Mouse (Mus musculus): ENCODE data around the gene Med26. TPM values are rescaled to one million over a fixed set of nuclear protein-coding genes. Genes with fewer than 3 reads are reported as not detected.

Med26 gene
- polyA plus RNA-seq, 1 experiment from 2014 or later, result 11.4 TPM

DNA sequence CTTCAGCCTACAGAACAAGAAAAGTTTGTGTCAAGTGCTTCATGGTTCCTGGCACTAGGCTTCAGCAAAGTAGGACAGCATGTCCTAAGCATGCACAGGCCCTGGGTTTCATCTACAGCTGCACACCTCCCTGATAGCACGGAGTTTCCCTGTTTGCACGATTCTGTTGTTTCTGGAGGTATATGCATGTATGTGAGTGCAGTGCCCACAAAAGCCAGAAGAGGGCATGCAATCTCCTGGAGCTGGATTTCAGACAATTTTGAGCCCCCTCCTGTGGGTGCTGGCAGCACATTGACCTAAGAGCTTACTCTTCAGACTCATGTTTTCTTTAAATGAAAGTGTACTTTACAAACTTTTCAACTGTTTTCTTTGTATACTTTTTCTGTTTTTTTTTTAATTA, 94.2 kb downstream of the Med26 start:
- no peak for ATAC-seq (ENCODE audit: low read depth)
- Histone ChIP-seq H3K4me2 (ENCODE audit: low read depth, low read length) (no peak overlapping the region), H3K36me3 (ENCODE audit: control insufficient read depth, insufficient read depth, low read length) (peaks cover 38% of the 10 kb centered on the region), H3K27ac (ENCODE audit: low read depth, low read length) (no peak overlapping the region), H3K27me3 (ENCODE audit: control insufficient read depth, insufficient read depth, low read length) (no peaks in the 10 kb centered on the region), H3K4me1 (ENCODE audit: control insufficient read depth, insufficient read depth, low read length) (no peaks in the 10 kb centered on the region), H3K9me3 (ENCODE audit: control insufficient read depth, low read length) (no peaks in the 10 kb centered on the region), H3K4me3 (ENCODE audit: low read depth, low read length) (no peak overlapping the region), H3K9ac (replicated peaks; ENCODE audit: low read depth, low read length) (no peak overlapping the region)
- WGBS, result 91% methylated on average over 2 of the region's 2 CpGs

DNA sequence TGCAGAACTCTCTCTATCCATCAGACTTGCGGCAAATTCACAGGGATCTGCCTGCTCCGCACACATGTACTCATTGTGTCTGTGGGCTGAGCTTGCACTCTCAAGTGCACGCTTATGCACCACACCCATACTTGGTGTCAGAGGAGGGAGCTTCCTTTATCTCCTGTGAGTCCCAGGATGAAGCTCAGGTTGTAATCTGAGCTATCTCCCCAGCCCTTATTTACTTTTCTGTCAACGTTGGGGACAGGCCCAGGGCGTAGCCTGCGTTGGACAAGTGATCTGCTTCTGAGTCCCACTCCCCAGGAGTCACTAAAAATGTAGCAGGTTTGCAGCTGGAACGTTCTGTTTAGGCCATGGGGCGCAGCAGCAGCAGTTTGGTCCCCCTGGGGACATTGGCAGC, 96.6 kb downstream of the Med26 start:
- ATAC-seq (ENCODE audit: low read depth), result no peak
- WGBS, result 92% methylated on average over 8 of the region's 8 CpGs
- peaks cover 27% of the 10 kb centered on the region for H3K36me3 ChIP-seq (ENCODE audit: control insufficient read depth, insufficient read depth, low read length)

DNA sequence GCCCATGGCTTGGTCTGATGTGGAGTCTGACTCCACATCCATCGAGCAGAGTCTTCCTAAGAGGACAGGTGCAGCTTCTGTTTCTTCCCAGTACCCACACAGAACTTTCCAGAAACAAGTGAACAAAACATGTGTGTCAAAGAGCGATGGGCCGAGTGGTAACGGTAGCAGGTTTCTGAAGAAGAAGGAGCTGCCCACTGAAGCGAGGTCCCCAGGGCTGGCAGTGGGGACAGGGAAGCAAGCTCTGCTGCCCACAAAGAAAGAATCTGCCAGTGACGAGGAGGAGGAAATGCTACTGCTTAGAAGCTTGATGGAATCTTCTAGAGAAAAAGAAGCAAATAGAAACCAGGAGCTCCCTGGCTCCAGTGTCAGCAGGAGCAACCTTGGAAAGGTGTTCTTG, 103.0 kb downstream of the Med26 start:
- H3K9ac ChIP-seq (replicated peaks; ENCODE audit: low read depth, low read length), result no peak overlapping the region
- no peak overlapping the region for H3K4me2 ChIP-seq (ENCODE audit: low read depth, low read length)
- 99% methylated on average over 6 of the region's 6 CpGs for WGBS
- no peak overlapping the region for H3K27ac ChIP-seq (ENCODE audit: low read depth, low read length)
- H3K36me3 ChIP-seq (ENCODE audit: control insufficient read depth, insufficient read depth, low read length), result peaks cover 8% of the 10 kb centered on the region
- H3K9me3 ChIP-seq (ENCODE audit: control insufficient read depth, low read length), result no peaks in the 10 kb centered on the region
- no peak for ATAC-seq (ENCODE audit: low read depth)
- H3K27me3 ChIP-seq (ENCODE audit: control insufficient read depth, insufficient read depth, low read length), result no peaks in the 10 kb centered on the region
- H3K4me3 ChIP-seq (ENCODE audit: low read depth, low read length), result no peak overlapping the region
- H3K4me1 ChIP-seq (ENCODE audit: control insufficient read depth, insufficient read depth, low read length), result peaks cover 5% of the 10 kb centered on the region; the same call in 1 of the 2 replicates

More for the DNA sequence above, 96.6 kb downstream of the Med26 start:
- no peak overlapping the region for H3K9ac ChIP-seq (replicated peaks; ENCODE audit: low read depth, low read length)
- H3K4me2 ChIP-seq (ENCODE audit: low read depth, low read length), result no peak overlapping the region
- peaks cover 5% of the 10 kb centered on the region; the same call in 1 of the 2 replicates for H3K4me1 ChIP-seq (ENCODE audit: control insufficient read depth, insufficient read depth, low read length)
- no peaks in the 10 kb centered on the region for H3K27me3 ChIP-seq (ENCODE audit: control insufficient read depth, insufficient read depth, low read length)
- H3K9me3 ChIP-seq (ENCODE audit: control insufficient read depth, low read length), result no peaks in the 10 kb centered on the region
- no peak overlapping the region for H3K27ac ChIP-seq (ENCODE audit: low read depth, low read length)
- no peak overlapping the region for H3K4me3 ChIP-seq (ENCODE audit: low read depth, low read length)

Small RNAs within 50 kb of the gene (microRNA-seq; reads per million reads assigned to microRNA genes)
- not detected for gene Gm28019
- 1.4 reads per million for gene Mir7068

Other genes starting within 250 kb of the Med26 start
- gene Gm10282, start 243.0 kb downstream of the Med26 start, polyA plus RNA-seq (2014; fragmentation: Nextera tagmentation; extraction: Ambion mirVana), result 12.3 and 13.8 TPM in 2 replicates
- gene Klf2, start 229.2 kb downstream of the Med26 start, polyA plus RNA-seq (2014; fragmentation: Nextera tagmentation; extraction: Ambion mirVana), result 4.3 and 6.7 TPM in 2 replicates
- 63.3 and 66.1 TPM in 2 replicates for gene Eps15l1, start 126.8 kb downstream of the Med26 start, polyA plus RNA-seq (2014; fragmentation: Nextera tagmentation; extraction: Ambion mirVana)
- 0.59 and 1.3 TPM in 2 replicates for gene Calr3, start 104.4 kb downstream of the Med26 start, polyA plus RNA-seq (2014; fragmentation: Nextera tagmentation; extraction: Ambion mirVana)
- 15.2 and 16.3 TPM in 2 replicates for gene 1700030K09Rik, start 104.4 kb downstream of the Med26 start, polyA plus RNA-seq (2014; fragmentation: Nextera tagmentation; extraction: Ambion mirVana)
- gene Cherp, start 73.0 kb downstream of the Med26 start, polyA plus RNA-seq (2014; fragmentation: Nextera tagmentation; extraction: Ambion mirVana), result 42.3 and 49.8 TPM in 2 replicates
- gene Slc35e1, start 55.7 kb downstream of the Med26 start, polyA plus RNA-seq (2014; fragmentation: Nextera tagmentation; extraction: Ambion mirVana), result 9.3 and 10.6 TPM in 2 replicates
- gene Smim7, start 22.8 kb upstream of the Med26 start, polyA plus RNA-seq (2014; fragmentation: Nextera tagmentation; extraction: Ambion mirVana), result 133 and 144 TPM in 2 replicates
- gene Tmem38a, start 23.8 kb upstream of the Med26 start, polyA plus RNA-seq (2014; fragmentation: Nextera tagmentation; extraction: Ambion mirVana), result 27.9 and 31.6 TPM in 2 replicates
- gene Nwd1, start 98.4 kb upstream of the Med26 start, polyA plus RNA-seq (2014; fragmentation: Nextera tagmentation; extraction: Ambion mirVana), result 2.1 and 2.6 TPM in 2 replicates
- gene Sin3b, start 175.0 kb upstream of the Med26 start, polyA plus RNA-seq (2014; fragmentation: Nextera tagmentation; extraction: Ambion mirVana), result 177 and 182 TPM in 2 replicates
- 0.33 and 0.88 TPM in 2 replicates for gene F2rl3, start 213.6 kb upstream of the Med26 start, polyA plus RNA-seq (2014; fragmentation: Nextera tagmentation; extraction: Ambion mirVana)

All from neural tube, embryonic 14.5 days (tissue).